Mouse (Mus musculus): ENCODE data around the gene Iqcn. TPM values are rescaled to one million over a fixed set of nuclear protein-coding genes. Genes with fewer than 3 reads are reported as not detected.

The Iqcn gene
- polyA plus RNA-seq, 1 experiment from 2014 or later, result 0.04 TPM

DNA sequence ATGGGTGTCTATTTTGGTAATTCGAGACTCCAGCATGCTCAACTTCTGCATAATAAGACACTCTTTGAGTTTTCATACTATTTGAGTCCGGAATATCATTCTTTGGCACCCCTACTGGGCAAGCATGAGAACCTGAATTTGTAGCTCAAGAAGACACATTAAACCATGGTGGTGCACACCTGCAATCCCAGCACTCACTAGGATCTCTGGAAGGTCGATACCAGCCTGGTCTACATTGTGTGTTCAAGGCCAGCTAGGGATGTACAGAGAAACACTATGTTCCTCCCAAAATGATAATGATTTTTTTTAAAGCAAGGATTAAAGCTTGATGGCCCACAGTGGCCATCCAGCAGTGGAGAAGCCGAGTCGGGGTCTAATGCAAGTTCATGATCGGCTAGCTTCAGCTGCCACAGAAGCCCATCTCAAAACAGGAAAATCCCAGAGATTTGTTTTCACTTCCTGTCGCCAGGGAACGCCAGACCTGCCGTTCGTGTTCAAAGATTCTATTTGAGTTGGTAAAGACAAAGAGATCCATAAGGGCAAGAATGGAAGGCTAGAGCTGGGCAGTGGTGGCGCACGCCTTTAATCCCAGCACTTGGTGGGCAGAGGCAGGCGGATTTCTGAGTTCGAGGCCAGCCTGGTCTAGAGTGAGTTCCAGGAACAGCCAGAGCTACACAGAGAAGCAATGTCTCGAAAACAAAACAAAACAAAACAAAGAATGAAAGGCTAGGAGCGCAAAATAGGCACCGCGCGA is 30.8 kb upstream of the Iqcn start:
- peak overlapping the region; percentile 77 for H3K27ac ChIP-seq (ENCODE audit: low read depth)
- 38% methylated on average over 19 of the region's 19 CpGs for WGBS
- no peaks in the 10 kb centered on the region for H3K27me3 ChIP-seq (ENCODE audit: insufficient read depth, low read length)
- peak overlapping the region; percentile 68 for H3K4me3 ChIP-seq (ENCODE audit: low read depth, low read length)
- DNase-seq, result no peak
- peaks cover 10% of the 10 kb centered on the region for H3K4me1 ChIP-seq (ENCODE audit: insufficient read depth)
- TF ChIP-seq CTCF (IDR thresholded peaks at IDR 0.05; ENCODE audit: low read depth), result no peak
- peaks cover 7% of the 10 kb centered on the region; the same call in 1 of the 2 replicates for H3K36me3 ChIP-seq (ENCODE audit: insufficient read depth)
- no peak; the same call in 1 of the 2 replicates for ATAC-seq (ENCODE audit: insufficient read depth)
- H3K9me3 ChIP-seq (ENCODE audit: low read depth, low read length), result no peaks in the 10 kb centered on the region
- H3K4me2 ChIP-seq, result peak overlapping the region; percentile 93
- H3K9ac ChIP-seq, result peak overlapping the region; percentile 53

- peak; percentile 85 for TF ChIP-seq CTCF (IDR thresholded peaks at IDR 0.05; ENCODE audit: low read depth)
- ATAC-seq (ENCODE audit: insufficient read depth), result peak; percentile 97
- under 1% methylated on average over 60 of the region's 60 CpGs for WGBS
Measured at GRCm38 (mm10) chr8:70673079-70673856, 30.0 kb upstream of the Iqcn start, which contains the start of gene Lsm4. Lsm4 (plus strand) TSS chr8:70673248.

DNA sequence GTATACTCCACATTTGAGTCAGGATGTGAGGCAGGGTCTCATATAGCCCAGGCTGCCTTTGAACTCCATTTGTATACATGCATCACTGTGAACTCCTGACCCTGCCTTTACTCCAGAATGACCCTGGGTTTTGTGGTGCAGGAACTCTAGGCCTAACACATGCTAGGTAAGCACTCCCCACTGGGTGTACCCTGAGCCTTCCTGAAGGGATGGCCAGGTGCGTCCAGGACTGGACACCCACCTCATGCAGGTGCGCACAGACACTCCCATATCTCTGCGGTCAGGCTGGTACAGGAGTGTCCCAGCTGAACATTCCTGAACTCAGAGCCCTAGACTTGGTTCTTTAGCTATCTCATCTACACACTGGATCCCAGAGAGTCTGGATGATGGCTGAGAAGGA is 29.1 kb upstream of the Iqcn start:
- peak overlapping the region; percentile 79 for H3K9ac ChIP-seq
- H3K9me3 ChIP-seq (ENCODE audit: low read depth, low read length), result no peaks in the 10 kb centered on the region
- ATAC-seq (ENCODE audit: insufficient read depth) (no peak), DNase-seq (no peak)
- WGBS, result 70% methylated on average over 3 of the region's 3 CpGs
- no peak for TF ChIP-seq CTCF (IDR thresholded peaks at IDR 0.05; ENCODE audit: low read depth)
- H3K27ac ChIP-seq (ENCODE audit: low read depth), result peak overlapping the region; percentile 95
- H3K4me2 ChIP-seq, result peak overlapping the region; percentile 93
- H3K27me3 ChIP-seq (ENCODE audit: insufficient read depth, low read length), result no peaks in the 10 kb centered on the region
- peaks cover 23% of the 10 kb centered on the region for H3K36me3 ChIP-seq (ENCODE audit: insufficient read depth)
- peaks cover 10% of the 10 kb centered on the region for H3K4me1 ChIP-seq (ENCODE audit: insufficient read depth)
- peak overlapping the region; percentile 68 for H3K4me3 ChIP-seq (ENCODE audit: low read depth, low read length)

More at GRCm38 (mm10) chr8:70673079-70673856, 30.0 kb upstream of the Iqcn start, which contains the start of gene Lsm4:
- H3K4me3 ChIP-seq (ENCODE audit: low read depth, low read length), result peak within 1 kb of the TSS; percentile 68
- DNase-seq, result peak; percentile 100
- no peaks in the 10 kb centered on the region for H3K27me3 ChIP-seq (ENCODE audit: insufficient read depth, low read length)
- peak within 1 kb of the TSS; percentile 95 for H3K27ac ChIP-seq (ENCODE audit: low read depth)
- peak within 1 kb of the TSS; percentile 79 for H3K9ac ChIP-seq
- H3K9me3 ChIP-seq (ENCODE audit: low read depth, low read length), result no peaks in the 10 kb centered on the region
- peaks cover 10% of the 10 kb centered on the region for H3K4me1 ChIP-seq (ENCODE audit: insufficient read depth)
- peak within 1 kb of the TSS; percentile 93 for H3K4me2 ChIP-seq
- peaks cover 15% of the 10 kb centered on the region for H3K36me3 ChIP-seq (ENCODE audit: insufficient read depth)

- peaks cover 29% of the 10 kb centered on the region for H3K36me3 ChIP-seq (ENCODE audit: insufficient read depth)
- ATAC-seq (ENCODE audit: insufficient read depth), result no peak
- no peaks in the 10 kb centered on the region for H3K27me3 ChIP-seq (ENCODE audit: insufficient read depth, low read length)
- WGBS, result 70% methylated on average over 4 of the region's 4 CpGs
- H3K9ac ChIP-seq, result no peak overlapping the region
- H3K4me1 ChIP-seq (ENCODE audit: insufficient read depth), result peaks cover 10% of the 10 kb centered on the region
- no peak for TF ChIP-seq CTCF (IDR thresholded peaks at IDR 0.05; ENCODE audit: low read depth)
- peak overlapping the region; percentile 95; the same call in 1 of the 2 replicates for H3K27ac ChIP-seq (ENCODE audit: low read depth)
- H3K9me3 ChIP-seq (ENCODE audit: low read depth, low read length), result no peaks in the 10 kb centered on the region
- H3K4me3 ChIP-seq (ENCODE audit: low read depth, low read length), result peak overlapping the region; percentile 68; the same call in 1 of the 2 replicates
- peak overlapping the region; percentile 93 for H3K4me2 ChIP-seq
- no peak for DNase-seq
Measured at GRCm38 (mm10) chr8:70674716-70675115, 28.5 kb upstream of the Iqcn start.

GRCm38 (mm10) chr8:70675336-70675735 is 27.9 kb upstream of the Iqcn start:
- ATAC-seq (ENCODE audit: insufficient read depth) (no peak), DNase-seq (no peak)
- H3K36me3 ChIP-seq (ENCODE audit: insufficient read depth), result peaks cover 30% of the 10 kb centered on the region
- no peaks in the 10 kb centered on the region for H3K9me3 ChIP-seq (ENCODE audit: low read depth, low read length)
- H3K4me1 ChIP-seq (ENCODE audit: insufficient read depth), result peaks cover 10% of the 10 kb centered on the region
- no peak for TF ChIP-seq CTCF (IDR thresholded peaks at IDR 0.05; ENCODE audit: low read depth)
- no peak overlapping the region for H3K27ac ChIP-seq (ENCODE audit: low read depth)
- H3K4me2 ChIP-seq, result no peak overlapping the region
- 90% methylated on average over 1 of the region's 1 CpGs for WGBS
- H3K27me3 ChIP-seq (ENCODE audit: insufficient read depth, low read length), result no peaks in the 10 kb centered on the region
- H3K4me3 ChIP-seq (ENCODE audit: low read depth, low read length), result no peak overlapping the region
- H3K9ac ChIP-seq, result no peak overlapping the region

DNA sequence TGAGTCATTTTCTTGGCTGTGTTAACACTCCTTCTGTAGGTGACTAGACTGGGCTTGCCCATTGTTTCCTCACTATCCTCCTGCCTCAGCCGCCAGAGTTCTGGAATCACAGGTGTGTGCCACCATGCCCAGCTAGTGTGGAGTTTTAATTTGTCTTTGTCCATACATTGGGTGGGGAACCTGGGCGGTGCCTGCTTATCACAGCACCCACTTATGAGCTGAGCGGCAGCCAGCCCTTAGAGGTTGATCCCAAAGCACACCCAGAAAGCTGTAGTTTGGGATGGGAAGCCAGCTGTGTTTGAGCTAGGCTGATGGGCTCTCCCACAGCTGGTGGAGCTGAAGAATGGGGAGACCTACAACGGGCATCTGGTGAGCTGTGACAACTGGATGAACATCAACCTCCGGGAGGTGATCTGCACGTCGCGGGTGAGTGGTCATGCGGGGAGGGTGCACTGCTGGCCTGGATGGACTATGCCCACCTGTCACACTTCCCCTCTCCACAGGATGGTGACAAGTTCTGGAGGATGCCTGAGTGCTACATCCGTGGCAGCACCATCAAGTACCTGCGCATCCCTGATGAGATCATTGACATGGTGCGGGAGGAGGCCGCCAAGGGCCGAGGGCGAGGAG is 25.7 kb upstream of the Iqcn start:
- no peak for TF ChIP-seq CTCF (IDR thresholded peaks at IDR 0.05; ENCODE audit: low read depth)
- no peak overlapping the region for H3K4me3 ChIP-seq (ENCODE audit: low read depth, low read length)
- H3K27ac ChIP-seq (ENCODE audit: low read depth), result no peak overlapping the region
- peaks cover 14% of the 10 kb centered on the region for H3K4me1 ChIP-seq (ENCODE audit: insufficient read depth)
- 89% methylated on average over 15 of the region's 15 CpGs for WGBS
- peaks cover 30% of the 10 kb centered on the region for H3K36me3 ChIP-seq (ENCODE audit: insufficient read depth)
- H3K9me3 ChIP-seq (ENCODE audit: low read depth, low read length), result no peaks in the 10 kb centered on the region
- DNase-seq, result no peak
- no peak overlapping the region for H3K9ac ChIP-seq
- H3K27me3 ChIP-seq (ENCODE audit: insufficient read depth, low read length), result no peaks in the 10 kb centered on the region
- no peak overlapping the region for H3K4me2 ChIP-seq
- ATAC-seq (ENCODE audit: insufficient read depth), result no peak
